Mouse (Mus musculus) liver, embryonic 14.5 days (tissue): ENCODE measurements around the gene Kdm4c.

Experiments used
- CTCF ChIP-seq: IDR thresholded peaks from 2 replicates; pipeline ENCODE4 v1.5.1; 2016; ENCODE audit warnings: antibody characterized with exemption, low read depth, control low read depth
- EP300 ChIP-seq: IDR thresholded peaks from 2 replicates; pipeline ENCODE4 v1.6.1; 2016; ENCODE audit warnings: antibody characterized with exemption, low read depth

DNA sequence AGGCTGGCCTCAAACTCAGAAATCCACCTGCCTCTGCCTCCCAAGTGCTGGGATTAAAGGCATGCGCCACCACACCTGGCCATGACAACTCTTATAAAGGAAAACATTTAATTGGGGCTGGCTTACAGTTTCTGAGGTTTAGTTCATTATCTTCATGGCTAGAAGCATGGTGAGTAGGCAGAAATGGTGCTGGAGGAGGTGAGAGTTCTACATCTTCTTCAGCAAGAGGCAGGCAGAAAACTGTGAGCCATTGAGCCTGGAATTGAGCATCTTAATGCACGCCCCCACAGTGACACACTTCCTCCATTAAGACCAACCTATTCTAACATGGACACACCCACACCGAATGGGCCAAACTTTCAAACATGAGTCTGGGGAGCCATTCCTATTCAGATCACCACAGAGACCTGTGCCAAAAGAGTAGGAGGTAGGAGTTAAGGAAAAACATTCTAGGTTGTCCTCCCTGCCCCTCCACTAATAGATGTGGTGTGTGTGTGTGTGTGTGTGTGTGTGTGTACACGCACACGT lies 22.2 kb downstream of the Kdm4c start:
- TF ChIP-seq CTCF (no peak), EP300 (no peak)
